Mouse (Mus musculus): ENCODE data around the gene Krtap24-1.

DNA sequence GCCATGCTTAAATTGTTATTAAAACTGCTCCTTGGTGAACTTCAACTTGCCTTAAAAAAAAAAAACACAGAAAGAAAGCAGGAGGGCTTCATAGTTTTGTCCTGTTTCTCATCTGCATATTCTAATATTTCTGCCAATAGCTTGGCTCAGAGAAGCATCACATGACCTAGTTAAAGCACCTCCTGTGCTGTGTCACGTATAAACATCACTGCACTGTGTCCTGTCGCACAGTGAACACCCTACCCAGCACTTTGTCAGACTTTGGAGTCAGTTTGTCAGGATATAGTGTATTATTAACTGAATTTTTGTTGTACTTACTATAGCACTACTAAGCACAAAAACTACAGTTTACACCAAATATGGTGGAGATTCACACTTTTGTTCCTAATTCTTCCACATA is 39.9 kb upstream of the Krtap24-1 start:
- TF ChIP-seq POLR2A (IDR thresholded peaks at IDR 0.05; ENCODE audit: insufficient read depth, low read length) (no peak), CTCF (IDR thresholded peaks at IDR 0.05; ENCODE audit: low read depth, low read length) (no peak)
